Mouse (Mus musculus) olfactory bulb, adult 2 months (tissue): ENCODE results near the gene Cmah.

Experiments used
- CTCF ChIP-seq: fragments of 200-500 bp; IDR thresholded peaks from 2 replicates; pipeline ENCODE4 v1.5.1; 2012; ENCODE audit warnings: low read depth, mild to moderate bottlenecking, low read length, moderate library complexity; ENCODE audit not compliant: insufficient read depth
- POLR2A ChIP-seq: fragments of 200-500 bp; IDR thresholded peaks from 2 replicates; pipeline ENCODE4 v1.6.1; 2012; ENCODE audit warnings: mild to moderate bottlenecking, low read depth, low read length, moderate library complexity; ENCODE audit not compliant: insufficient read depth

GRCm38 (mm10) chr13:24481615-24482295 is 154.6 kb downstream of the Cmah start:
- TF ChIP-seq CTCF (no peak), POLR2A (no peak)
